Mouse (Mus musculus) ES-Bruce4 (cell line): ENCODE measurements around the gene Pepd. TPM values are rescaled to one million over a fixed set of nuclear protein-coding genes. Genes with fewer than 3 reads are reported as not detected.

Experiments
- H3K27ac ChIP-seq: 2 replicates; pipeline ENCODE4 v1.5.1; 2012; ENCODE audit warnings: low read length, inconsistent platforms; ENCODE audit not compliant: insufficient read depth
- H3K27me3 ChIP-seq: 2 replicates; pipeline ENCODE4 v1.6.1; 2012; ENCODE audit warnings: mild to moderate bottlenecking, low read length, inconsistent platforms; ENCODE audit not compliant: control insufficient read depth, poor library complexity, insufficient read depth, severe bottlenecking
- H3K36me3 ChIP-seq: 2 replicates; pipeline ENCODE4 v1.6.1; 2012; ENCODE audit warnings: inconsistent platforms, mild to moderate bottlenecking, low read length, moderate library complexity; ENCODE audit not compliant: control insufficient read depth, poor library complexity, insufficient read depth, severe bottlenecking
- H3K4me1 ChIP-seq: one replicate; pipeline ENCODE4 v1.8.1; 2011; ENCODE audit warnings: low read length; ENCODE audit not compliant: control insufficient read depth, insufficient read depth
- H3K4me3 ChIP-seq: 2 replicates; pipeline ENCODE4 v1.5.1; 2011; ENCODE audit warnings: low read depth, mild to moderate bottlenecking, low read length
- H3K9ac ChIP-seq: 2 replicates; pipeline ENCODE4 v1.6.1; 2012; ENCODE audit warnings: low read depth, mild to moderate bottlenecking, inconsistent platforms; ENCODE audit not compliant: poor library complexity, severe bottlenecking
- H3K9me3 ChIP-seq: replicated peaks from 2 replicates; pipeline ENCODE4 v1.6.1; 2012; ENCODE audit warnings: mild to moderate bottlenecking, low read length, inconsistent platforms; ENCODE audit not compliant: control insufficient read depth, poor library complexity, insufficient read depth, severe bottlenecking
- CTCF ChIP-seq: IDR thresholded peaks from one replicate; pipeline ENCODE4 v1.8.1; 2011; ENCODE audit warnings: low read depth, low read length
- EP300 ChIP-seq: IDR thresholded peaks from 2 replicates; pipeline ENCODE4 v1.6.1; 2011; ENCODE audit warnings: low read depth, low read length; ENCODE audit not compliant: insufficient read depth
- POLR2A ChIP-seq: IDR thresholded peaks from one replicate; pipeline ENCODE4 v1.8.1; 2011; ENCODE audit warnings: low read length; ENCODE audit not compliant: insufficient read depth
- polyA plus RNA-seq: library from polyadenylated mRNA; stranded (reverse); fragments of >200 nt; gene quantifications from 2 replicates; pipeline ENCODE4 v1.2.4, GENCODE M21; 2011; ENCODE audit warnings: low read depth; ENCODE audit not compliant: missing spikeins, insufficient read depth, insufficient read length

Gene Pepd
- polyA plus RNA-seq, 1 experiment: 17.7 TPM

DNA sequence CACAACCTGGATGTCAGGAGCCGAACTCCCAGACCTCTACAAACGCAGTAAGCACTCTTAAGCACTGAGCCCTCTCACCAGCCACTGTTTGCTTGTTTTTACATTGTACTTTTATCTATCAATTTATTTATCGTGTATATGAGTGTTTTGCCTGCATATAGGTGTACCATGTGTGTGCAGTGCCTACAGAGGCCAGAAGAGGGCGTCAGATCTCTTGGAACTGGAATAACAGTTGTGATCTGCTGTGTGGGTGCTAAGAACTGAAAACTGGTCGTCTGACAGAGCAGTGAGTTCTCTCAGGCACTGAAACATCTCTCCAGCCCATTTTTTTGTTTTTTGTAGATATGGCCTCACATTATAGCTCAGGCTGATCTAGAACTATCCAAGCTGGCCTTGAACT is 147.3 kb downstream of the Pepd start:
- no peaks in the 10 kb centered on the region for H3K27me3 ChIP-seq
- no peak overlapping the region for H3K27ac ChIP-seq
- H3K36me3 ChIP-seq: no peaks in the 10 kb centered on the region
- H3K9ac ChIP-seq: no peak overlapping the region
- H3K4me1 ChIP-seq: peaks cover 1% of the 10 kb centered on the region
- H3K9me3 ChIP-seq: no peaks in the 10 kb centered on the region
- TF ChIP-seq EP300: no peak
- no peak for TF ChIP-seq CTCF
- TF ChIP-seq POLR2A: no peak
- H3K4me3 ChIP-seq: no peak overlapping the region

DNA sequence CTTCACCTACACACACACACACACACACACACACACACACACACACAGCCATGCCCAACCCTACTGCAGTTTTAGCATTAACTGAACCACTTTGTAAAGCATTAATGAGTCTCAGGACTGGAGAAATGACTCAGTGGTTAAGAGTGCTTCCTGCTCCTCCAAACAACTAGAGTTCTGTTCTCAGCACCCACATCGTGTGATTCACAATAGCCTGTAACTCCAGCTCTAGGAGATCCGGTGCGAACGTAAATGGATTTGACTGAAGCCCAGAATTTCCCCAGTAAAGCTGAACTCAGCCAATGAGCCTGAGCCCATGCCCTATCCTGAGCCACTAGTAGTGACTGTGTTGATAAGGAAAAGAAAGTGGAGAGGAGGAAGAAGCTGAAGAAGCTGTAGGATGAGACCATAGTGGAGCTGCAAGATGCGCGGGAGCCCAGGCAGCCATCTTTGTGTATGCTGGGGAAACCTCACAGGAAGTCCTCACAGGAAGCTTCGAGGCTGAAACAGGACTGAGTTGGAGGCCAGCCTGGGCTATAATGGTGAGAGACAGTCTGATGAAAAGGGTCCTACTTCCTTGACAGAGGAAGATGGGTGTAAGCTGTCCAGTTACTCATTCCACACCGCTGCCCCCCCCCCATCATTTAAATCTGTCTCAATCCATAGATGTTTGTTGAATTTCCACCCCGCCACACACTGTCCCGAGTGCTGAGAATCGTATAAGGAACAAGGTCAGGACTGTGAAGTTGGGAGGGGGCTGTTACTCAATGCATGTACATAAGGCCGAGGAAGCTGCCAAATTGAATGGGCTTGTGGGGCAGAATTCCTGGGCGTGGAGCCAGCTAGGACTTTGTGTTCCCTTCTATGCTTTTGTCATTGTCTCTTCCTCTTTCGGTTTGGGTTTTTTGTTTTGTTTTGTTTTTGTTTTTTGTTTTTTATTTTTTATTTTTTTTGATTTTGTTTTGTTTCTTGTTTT is 152.4 kb downstream of the Pepd start:
- H3K4me3 ChIP-seq: no peak overlapping the region
- H3K27me3 ChIP-seq: no peaks in the 10 kb centered on the region
- TF ChIP-seq CTCF: no peak
- no peak for TF ChIP-seq EP300
- no peak for TF ChIP-seq POLR2A
- H3K4me1 ChIP-seq: no peaks in the 10 kb centered on the region
- H3K36me3 ChIP-seq: no peaks in the 10 kb centered on the region
- H3K27ac ChIP-seq: no peak overlapping the region
- no peak overlapping the region for H3K9ac ChIP-seq
- H3K9me3 ChIP-seq: no peaks in the 10 kb centered on the region

DNA sequence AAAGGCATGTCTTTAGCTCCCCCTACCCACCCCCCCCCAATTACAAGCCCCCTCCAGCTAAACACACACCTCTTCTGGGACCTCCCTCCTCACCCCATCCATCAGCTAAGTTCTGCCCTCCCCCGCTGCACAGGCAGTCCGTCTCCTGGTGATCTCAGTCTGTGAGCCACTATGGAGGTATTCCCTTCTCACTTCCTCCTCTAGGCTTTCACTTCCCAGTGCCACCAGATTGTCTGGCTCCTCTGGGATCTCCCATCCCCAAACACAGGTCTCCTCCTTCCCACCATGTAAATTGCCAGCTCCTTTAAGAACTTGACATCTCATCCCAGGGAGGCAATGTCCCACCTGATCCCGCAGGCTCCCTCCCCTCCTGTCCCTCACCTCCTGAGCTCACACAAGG is 153.8 kb downstream of the Pepd start:
- H3K9me3 ChIP-seq: no peaks in the 10 kb centered on the region
- no peak for TF ChIP-seq CTCF
- no peak for TF ChIP-seq EP300
- no peak for TF ChIP-seq POLR2A
- H3K4me3 ChIP-seq: no peak overlapping the region
- H3K27ac ChIP-seq: no peak overlapping the region
- H3K9ac ChIP-seq: no peak overlapping the region
- no peaks in the 10 kb centered on the region for H3K27me3 ChIP-seq
- no peaks in the 10 kb centered on the region for H3K4me1 ChIP-seq
- no peaks in the 10 kb centered on the region for H3K36me3 ChIP-seq

DNA sequence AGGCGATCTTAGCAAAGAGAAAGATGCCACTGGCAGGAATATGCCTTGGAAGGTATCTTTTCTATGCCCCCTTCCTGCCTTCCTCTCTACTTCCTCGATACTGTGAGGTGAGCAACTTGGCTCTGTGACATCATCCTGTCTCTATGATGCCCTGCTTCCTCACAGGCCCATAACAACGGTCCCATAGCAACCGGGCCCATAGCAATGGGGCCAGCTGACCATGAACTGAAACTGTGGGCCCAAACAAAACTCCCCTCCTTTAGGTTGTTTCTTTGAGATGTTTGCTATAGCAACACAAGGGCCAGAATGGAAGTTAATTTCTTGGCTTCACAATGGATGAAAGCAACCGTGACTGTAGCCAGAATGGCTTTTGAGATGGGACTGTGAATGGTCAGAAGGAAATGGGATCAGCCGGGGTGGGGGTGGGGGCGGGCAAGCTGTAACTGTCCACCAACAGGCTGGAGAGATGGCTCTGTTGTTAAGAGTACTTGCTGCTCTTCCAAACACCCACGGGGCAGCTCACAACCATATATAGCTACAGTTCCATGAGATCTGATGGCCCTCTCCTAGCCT is 154.5 kb downstream of the Pepd start:
- no peak overlapping the region for H3K4me3 ChIP-seq
- TF ChIP-seq POLR2A (no peak), CTCF (no peak), EP300 (no peak)
- no peak overlapping the region for H3K27ac ChIP-seq

DNA sequence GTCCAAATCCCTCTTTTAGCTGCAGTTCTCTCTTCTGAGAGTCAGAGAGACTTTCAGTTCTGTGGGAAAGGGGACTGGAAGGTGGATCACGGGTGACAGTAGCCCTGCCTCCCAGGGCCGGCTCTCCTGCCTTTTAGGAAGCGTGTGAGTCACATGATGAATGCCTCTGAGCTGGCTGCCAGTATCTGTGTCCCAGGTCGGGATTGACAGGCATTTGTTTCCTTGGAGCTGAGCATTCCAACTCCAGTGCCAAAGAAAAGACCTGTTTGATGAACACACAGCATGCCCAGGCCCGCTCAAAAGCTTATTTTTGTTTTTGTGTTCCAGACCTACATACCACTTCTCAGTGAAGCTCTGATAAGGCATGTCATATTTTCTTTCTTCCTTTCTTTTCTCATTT is 164.5 kb downstream of the Pepd start:
- Histone ChIP-seq H3K4me1 (no peaks in the 10 kb centered on the region), H3K27ac (no peak overlapping the region), H3K9me3 (no peaks in the 10 kb centered on the region), H3K9ac (no peak overlapping the region), H3K36me3 (no peaks in the 10 kb centered on the region), H3K4me3 (no peak overlapping the region), H3K27me3 (no peaks in the 10 kb centered on the region)
- no peak for TF ChIP-seq POLR2A
- no peak for TF ChIP-seq EP300
- TF ChIP-seq CTCF: no peak

More for the DNA sequence above, 154.5 kb downstream of the Pepd start:
- Histone ChIP-seq H3K36me3 (no peaks in the 10 kb centered on the region), H3K27me3 (no peaks in the 10 kb centered on the region), H3K9me3 (no peaks in the 10 kb centered on the region), H3K4me1 (no peaks in the 10 kb centered on the region), H3K9ac (no peak overlapping the region)

DNA sequence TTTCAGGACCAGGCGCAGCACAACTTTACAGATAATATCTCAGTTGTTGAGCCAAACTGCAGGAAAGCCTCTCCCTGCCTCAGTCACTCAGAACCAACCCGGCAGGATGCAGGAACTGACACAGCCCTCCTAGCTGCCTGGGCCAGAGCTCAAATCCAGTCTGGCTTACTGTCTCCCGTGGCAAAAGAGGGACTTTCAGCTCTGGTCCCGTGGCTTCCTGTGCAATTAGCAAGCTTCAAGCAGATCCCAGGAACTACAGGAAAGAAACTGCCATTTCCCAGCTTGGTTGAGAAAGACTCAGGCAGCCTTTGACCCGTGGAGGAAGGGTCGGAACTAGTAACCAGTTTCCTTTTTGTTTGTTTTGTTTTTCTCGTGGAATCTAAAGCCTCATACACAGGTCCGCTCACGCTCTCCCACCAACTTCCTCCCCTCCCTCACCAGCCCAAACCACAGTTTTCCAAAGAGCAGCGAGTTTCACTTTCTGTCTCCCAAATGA is 168.7 kb downstream of the Pepd start:
- H3K36me3 ChIP-seq: no peaks in the 10 kb centered on the region
- H3K4me1 ChIP-seq: no peaks in the 10 kb centered on the region
- no peaks in the 10 kb centered on the region for H3K9me3 ChIP-seq
- H3K4me3 ChIP-seq: no peak overlapping the region
- TF ChIP-seq EP300: no peak
- TF ChIP-seq POLR2A: no peak
- no peak overlapping the region for H3K27ac ChIP-seq
- H3K27me3 ChIP-seq: no peaks in the 10 kb centered on the region
- no peak overlapping the region for H3K9ac ChIP-seq
